Comparison of ENCODE assay signal across 10 mouse cellular contexts in the genomic region with DNA sequence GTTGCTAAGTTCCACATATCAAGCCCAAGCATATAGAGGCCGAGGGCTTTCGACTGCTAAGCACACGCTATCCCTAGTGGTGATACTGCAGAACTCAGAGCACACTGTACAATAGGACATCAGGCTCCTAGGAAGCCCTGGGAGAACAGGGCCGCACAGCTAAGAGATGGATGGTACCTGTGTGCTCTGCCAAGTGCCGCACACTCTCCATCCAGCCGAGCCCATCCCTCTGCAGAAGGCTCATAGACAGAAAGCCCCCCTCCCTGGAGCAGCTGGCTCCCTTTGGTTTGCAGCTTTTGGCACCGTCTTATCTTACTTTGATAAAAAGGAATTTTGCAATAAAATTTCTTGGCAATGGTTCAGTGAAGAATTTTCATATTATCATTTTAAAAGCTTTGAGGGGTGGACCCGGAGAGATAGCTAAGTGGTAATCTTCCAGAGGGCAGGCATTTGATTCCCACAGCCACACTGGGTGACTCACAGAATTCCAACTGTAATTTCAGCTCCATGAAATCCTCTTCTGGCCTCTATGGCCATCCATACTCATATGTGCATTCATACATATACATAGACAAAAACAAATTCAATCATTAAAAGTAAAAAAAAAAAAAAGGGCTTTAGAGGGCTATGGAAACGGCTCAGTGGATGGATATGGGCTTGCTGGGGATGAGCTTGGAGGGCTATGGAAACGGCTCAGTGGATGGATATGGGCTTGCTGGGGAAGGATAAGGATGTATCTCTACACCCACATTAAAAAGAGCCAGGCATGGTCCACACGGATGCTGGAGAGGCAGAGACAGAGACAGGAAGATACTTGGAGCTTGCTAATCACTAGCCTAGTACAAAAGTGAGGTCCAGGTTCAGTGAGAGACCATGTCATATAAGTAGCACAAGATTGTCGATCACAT. TPM values are rescaled to one million over a fixed set of nuclear protein-coding genes. Genes with fewer than 3 reads are reported as not detected.
A peak's percentile ranks its signal among the peaks of the same experiment; 100 is the strongest.
DNase-seq lines count a peak whose midpoint lies in the region; ATAC-seq and TF ChIP-seq lines count a peak whose summit lies in the region.
"Had no signal": no experiment of that assay in that cellular context is flagged by ENCODE, and none has a peak within 500 bp of the region (broad histone marks: within the 10 kb centered on the region; RNA-seq: fewer than 3 reads in every experiment).

No protein-coding gene starts in this region.

- H3K4me3 ChIP-seq in forebrain, postnatal 0 days (ENCODE audit: low read depth, low read length), result no peak overlapping the region
- H3K4me3 ChIP-seq in forebrain, embryonic 12.5 days (replicated peaks), result no peak overlapping the region
- H3K4me3 ChIP-seq in midbrain, embryonic 16.5 days (ENCODE audit: low read depth, low read length), result no peak overlapping the region
- H3K4me3 ChIP-seq in midbrain, embryonic 13.5 days (replicated peaks), result no peak overlapping the region
- H3K4me3 ChIP-seq in intestine, embryonic 15.5 days (replicated peaks), result no peak overlapping the region
- no peak overlapping the region for H3K4me3 ChIP-seq in testis, adult 2 months (ENCODE audit: control insufficient read depth, low read depth, low read length)
- H3K4me3 ChIP-seq: hindbrain, embryonic 13.5 days had no signal

- H3K27me3 ChIP-seq in forebrain, postnatal 0 days (ENCODE audit: insufficient read depth, low read length), result no peaks in the 10 kb centered on the region
- no peaks in the 10 kb centered on the region for H3K27me3 ChIP-seq in forebrain, embryonic 12.5 days
- H3K27me3 ChIP-seq in midbrain, embryonic 16.5 days (ENCODE audit: control insufficient read depth, insufficient read depth, low read depth, low read length), result no peaks in the 10 kb centered on the region; the same call in 1 of the 2 replicates
- no peaks in the 10 kb centered on the region for H3K27me3 ChIP-seq in midbrain, embryonic 13.5 days
- H3K27me3 ChIP-seq in intestine, embryonic 15.5 days (replicated peaks), result no peaks in the 10 kb centered on the region
- no peaks in the 10 kb centered on the region for H3K27me3 ChIP-seq in testis, adult 2 months (ENCODE audit: control insufficient read depth, insufficient read depth, low read length)
- H3K27me3 ChIP-seq: hindbrain, embryonic 13.5 days had no signal

- ATAC-seq in forebrain, postnatal 0 days, result no peak
- ATAC-seq in forebrain, embryonic 12.5 days (ENCODE audit: low FRiP score), result no peak
- 0 out of 2 replicates have a peak, but pooled peaks have one; percentile 39 for ATAC-seq in midbrain, embryonic 16.5 days
- no peak for ATAC-seq in midbrain, embryonic 13.5 days
- peak; percentile 82 for ATAC-seq in intestine, embryonic 15.5 days

- no peak overlapping the region for H3K27ac ChIP-seq in forebrain, postnatal 0 days (ENCODE audit: low read depth, low read length)
- H3K27ac ChIP-seq in forebrain, embryonic 12.5 days, result no peak overlapping the region
- no peak overlapping the region for H3K27ac ChIP-seq in midbrain, embryonic 16.5 days (ENCODE audit: low read length)
- no peak overlapping the region for H3K27ac ChIP-seq in midbrain, embryonic 13.5 days
- 0 out of 2 replicates have a peak overlapping the region, but pooled peaks have one; percentile 48 for H3K27ac ChIP-seq in intestine, embryonic 15.5 days
- no peak overlapping the region for H3K27ac ChIP-seq in testis, adult 2 months (ENCODE audit: control insufficient read depth, insufficient read depth, low read depth, low read length)
- H3K27ac ChIP-seq: hindbrain, embryonic 13.5 days had no signal

- no peaks in the 10 kb centered on the region for H3K4me1 ChIP-seq in forebrain, postnatal 0 days (ENCODE audit: insufficient read depth)
- H3K4me1 ChIP-seq in forebrain, embryonic 12.5 days, result no peaks in the 10 kb centered on the region
- H3K4me1 ChIP-seq in midbrain, embryonic 16.5 days (ENCODE audit: control insufficient read depth, insufficient read depth, low read length), result no peaks in the 10 kb centered on the region
- no peaks in the 10 kb centered on the region for H3K4me1 ChIP-seq in midbrain, embryonic 13.5 days (replicated peaks)
- H3K4me1 ChIP-seq in intestine, embryonic 15.5 days (replicated peaks), result peaks cover 24% of the 10 kb centered on the region; the same call in 1 of the 2 replicates
- H3K4me1 ChIP-seq in testis, adult 2 months (ENCODE audit: control insufficient read depth, insufficient read depth, low read length), result no peaks in the 10 kb centered on the region
- H3K4me1 ChIP-seq: hindbrain, embryonic 13.5 days had no signal

- WGBS in forebrain, postnatal 0 days, result 78% methylated on average over 12 of the region's 12 CpGs
- 87% methylated on average over 12 of the region's 12 CpGs for WGBS in forebrain, embryonic 12.5 days
- 88% methylated on average over 12 of the region's 12 CpGs for WGBS in midbrain, embryonic 16.5 days
- 89% methylated on average over 12 of the region's 12 CpGs for WGBS in midbrain, embryonic 13.5 days
- 60% methylated on average over 12 of the region's 12 CpGs for WGBS in intestine, embryonic 15.5 days

- TF ChIP-seq POLR2A in testis, adult 2 months (IDR thresholded peaks at IDR 0.05; ENCODE audit: control insufficient read depth, low read depth, low read length), result no peak

- no peaks in the 10 kb centered on the region for H3K36me3 ChIP-seq in forebrain, postnatal 0 days (ENCODE audit: insufficient read depth)
- H3K36me3 ChIP-seq in forebrain, embryonic 12.5 days (replicated peaks), result no peaks in the 10 kb centered on the region
- H3K36me3 ChIP-seq in midbrain, embryonic 16.5 days (ENCODE audit: control insufficient read depth, insufficient read depth, low read length), result no peaks in the 10 kb centered on the region
- H3K36me3 ChIP-seq in midbrain, embryonic 13.5 days, result no peaks in the 10 kb centered on the region
- no peaks in the 10 kb centered on the region for H3K36me3 ChIP-seq in intestine, embryonic 15.5 days
- no peaks in the 10 kb centered on the region for H3K36me3 ChIP-seq in testis, adult 2 months (ENCODE audit: control insufficient read depth, insufficient read depth, low read length)
- H3K36me3 ChIP-seq: hindbrain, embryonic 13.5 days had no signal

- H3K4me2 ChIP-seq in forebrain, postnatal 0 days (ENCODE audit: low read depth), result no peak overlapping the region
- no peak overlapping the region for H3K4me2 ChIP-seq in forebrain, embryonic 12.5 days
- no peak overlapping the region for H3K4me2 ChIP-seq in midbrain, embryonic 16.5 days (ENCODE audit: low read length)
- no peak overlapping the region for H3K4me2 ChIP-seq in midbrain, embryonic 13.5 days (replicated peaks)
- no peak overlapping the region for H3K4me2 ChIP-seq in intestine, embryonic 15.5 days (replicated peaks)
- H3K4me2 ChIP-seq: hindbrain, embryonic 13.5 days had no signal

- H3K9ac ChIP-seq in forebrain, postnatal 0 days, result no peak overlapping the region
- no peak overlapping the region for H3K9ac ChIP-seq in forebrain, embryonic 12.5 days
- no peak overlapping the region for H3K9ac ChIP-seq in midbrain, embryonic 16.5 days (ENCODE audit: low read depth, low read length)
- H3K9ac ChIP-seq in midbrain, embryonic 13.5 days (replicated peaks), result no peak overlapping the region
- H3K9ac ChIP-seq in intestine, embryonic 15.5 days, result no peak overlapping the region
- H3K9ac ChIP-seq: hindbrain, embryonic 13.5 days had no signal

- peak; percentile 27 for TF ChIP-seq CTCF in forebrain, postnatal 0 days (IDR thresholded peaks at IDR 0.05; ENCODE audit: low read depth)
- TF ChIP-seq CTCF in testis, adult 2 months (IDR thresholded peaks at IDR 0.05; ENCODE audit: control insufficient read depth, insufficient read depth, insufficient replicate concordance, low read depth, low read length), result 0 out of 2 replicates have a peak, but pooled peaks have one; percentile 9

- H3K9me3 ChIP-seq in forebrain, postnatal 0 days (ENCODE audit: low read length), result no peaks in the 10 kb centered on the region
- H3K9me3 ChIP-seq in forebrain, embryonic 12.5 days, result no peaks in the 10 kb centered on the region
- H3K9me3 ChIP-seq in midbrain, embryonic 16.5 days (replicated peaks; ENCODE audit: control insufficient read depth, low read length, poor library complexity, severe bottlenecking), result no peaks in the 10 kb centered on the region
- no peaks in the 10 kb centered on the region for H3K9me3 ChIP-seq in midbrain, embryonic 13.5 days
- no peaks in the 10 kb centered on the region for H3K9me3 ChIP-seq in intestine, embryonic 15.5 days
- H3K9me3 ChIP-seq: hindbrain, embryonic 13.5 days had no signal

- no peak for DNase-seq in forebrain, postnatal 0 days
- no peak for DNase-seq in cerebellum, postnatal 14 days
- no peak for DNase-seq in thymus, adult 18-20 months
- DNase-seq: thymus, postnatal 25 days had no signal

RNA-seq across cellular contexts. Expression of a gene that starts 30.2 kb away (rescaled TPM):
- 27.2 and 36.0 TPM in 2 replicates for total RNA-seq in forebrain, postnatal 0 days (2014; rRNA removed)
- polyA plus RNA-seq in forebrain, postnatal 0 days (2015; fragmentation: Nextera tagmentation; extraction: Ambion mirVana), result 3.0 and 4.6 TPM in 2 replicates
- 22.7 TPM in 2 replicates for polyA plus RNA-seq in forebrain, embryonic 12.5 days (2016; fragmentation: Nextera tagmentation; extraction: Ambion mirVana)
- 9.6 and 10.9 TPM in 2 replicates for polyA plus RNA-seq in midbrain, embryonic 16.5 days (2015; fragmentation: Nextera tagmentation; extraction: Ambion mirVana)
- polyA plus RNA-seq in midbrain, embryonic 13.5 days (2015; fragmentation: Nextera tagmentation; extraction: Ambion mirVana), result 11.0 and 11.2 TPM in 2 replicates
- 37.5 and 38.9 TPM in 2 replicates for polyA plus RNA-seq in intestine, embryonic 15.5 days (2015; fragmentation: Nextera tagmentation; extraction: Ambion mirVana)
- polyA plus RNA-seq in testis, adult 2 months (2012; rRNA removed), result 3.8 and 4.8 TPM in 2 replicates

Comparison
In these comparisons a context has a peak if more than half of its experiments do, and no peak if none do; other contexts are left out.
1. ATAC-seq: peak in midbrain, embryonic 16.5 days (single experiment) and intestine, embryonic 15.5 days (single experiment); none in forebrain, postnatal 0 days (single experiment), forebrain, embryonic 12.5 days (single experiment) and midbrain, embryonic 13.5 days (single experiment).